Mouse (Mus musculus) kidney, embryonic 16.5 days (tissue): Measurements from ENCODE around the gene Snx29. TPM values are rescaled to one million over a fixed set of nuclear protein-coding genes. Genes with fewer than 3 reads are reported as not detected.

Source experiments
- ATAC-seq: fragments of 200-750 bp; cut with Nextera tagmentation; 2 replicates; pipeline ENCODE4 v1.8.0; 2017; ENCODE audit warnings: moderate TSS enrichment; ENCODE audit not compliant: low FRiP score, low TSS enrichment
- H3K27ac ChIP-seq: fragments of 300-500 bp; sonication (generic); 2 replicates; pipeline ENCODE4 v1.5.1; 2014; ENCODE audit warnings: low read length
- H3K27me3 ChIP-seq: fragments of 300-500 bp; sonication (generic); 2 replicates; pipeline ENCODE4 v1.6.1; 2014; ENCODE audit warnings: low read length, control low read depth, mixed read lengths; ENCODE audit not compliant: insufficient read depth
- H3K36me3 ChIP-seq: fragments of 300-500 bp; sonication (generic); 2 replicates; pipeline ENCODE4 v1.6.1; 2014; ENCODE audit warnings: low read length, control low read depth, mixed read lengths; ENCODE audit not compliant: insufficient read depth
- H3K4me1 ChIP-seq: fragments of 300-500 bp; sonication (generic); 2 replicates; pipeline ENCODE4 v1.6.1; 2014; ENCODE audit warnings: low read length, control low read depth, mixed read lengths; ENCODE audit not compliant: insufficient read depth
- H3K4me2 ChIP-seq: fragments of 300-500 bp; sonication (generic); replicated peaks from 2 replicates; pipeline ENCODE4 v1.6.1; 2014; ENCODE audit warnings: low read depth, low read length
- H3K4me3 ChIP-seq: fragments of 300-500 bp; sonication (generic); 2 replicates; pipeline ENCODE4 v1.5.1; 2014; ENCODE audit warnings: mild to moderate bottlenecking, low read length
- H3K9ac ChIP-seq: fragments of 300-500 bp; sonication (generic); replicated peaks from 2 replicates; pipeline ENCODE4 v1.6.1; 2014; ENCODE audit warnings: low read length
- H3K9me3 ChIP-seq: fragments of 300-500 bp; sonication (generic); 2 replicates; pipeline ENCODE4 v1.6.1; 2016; ENCODE audit warnings: low read length, control low read depth
- WGBS: fragments of 180-500 bp; shearing (Covaris S2); extraction: QIAGEN DNeasy Blood & Tissue Kit; methylation state at CpG from one replicate; pipeline ENCODE4 v1.1.7; 2014; 5-methylcytosine and 5-hydroxymethylcytosine counted together
- polyA plus RNA-seq: library from polyadenylated mRNA; unstranded; fragments of >200 nt; fragmentation: Nextera tagmentation; extraction: Ambion mirVana; gene quantifications from 2 replicates; pipeline ENCODE4 v1.2.1, GENCODE M21; 2015

The Snx29 gene
- polyA plus RNA-seq, 1 experiment from 2014 or later, result 15.7 TPM

DNA sequence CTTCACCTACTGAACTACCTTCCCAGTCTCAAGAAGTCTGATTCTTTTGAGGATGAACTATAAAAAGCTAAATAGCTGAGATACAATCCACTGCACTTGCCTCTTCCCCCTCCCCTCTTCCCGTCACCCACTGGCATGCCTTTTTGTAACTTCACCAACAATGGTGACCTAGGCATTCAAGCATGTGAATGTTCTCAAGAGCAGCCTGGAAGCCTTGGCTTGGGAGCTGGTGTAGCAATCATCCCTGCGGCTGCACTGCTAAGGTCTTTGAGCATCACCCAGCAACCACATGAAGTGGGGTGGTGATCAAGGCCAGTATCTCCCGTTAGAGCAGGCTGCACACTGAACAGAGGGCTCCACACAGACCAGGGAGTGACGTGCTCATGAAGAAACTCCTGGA, 471.9 kb downstream of the Snx29 start:
- Histone ChIP-seq H3K4me3 (no peak overlapping the region), H3K9me3 (0 out of 2 replicates have a peak, but pooled peaks cover 4% of the 10 kb centered on the region), H3K4me1 (no peaks in the 10 kb centered on the region), H3K27me3 (no peaks in the 10 kb centered on the region), H3K9ac (no peak overlapping the region), H3K36me3 (no peaks in the 10 kb centered on the region), H3K4me2 (no peak overlapping the region), H3K27ac (no peak overlapping the region)
- 72% methylated on average over 4 of the region's 4 CpGs for WGBS
- no peak for ATAC-seq

DNA sequence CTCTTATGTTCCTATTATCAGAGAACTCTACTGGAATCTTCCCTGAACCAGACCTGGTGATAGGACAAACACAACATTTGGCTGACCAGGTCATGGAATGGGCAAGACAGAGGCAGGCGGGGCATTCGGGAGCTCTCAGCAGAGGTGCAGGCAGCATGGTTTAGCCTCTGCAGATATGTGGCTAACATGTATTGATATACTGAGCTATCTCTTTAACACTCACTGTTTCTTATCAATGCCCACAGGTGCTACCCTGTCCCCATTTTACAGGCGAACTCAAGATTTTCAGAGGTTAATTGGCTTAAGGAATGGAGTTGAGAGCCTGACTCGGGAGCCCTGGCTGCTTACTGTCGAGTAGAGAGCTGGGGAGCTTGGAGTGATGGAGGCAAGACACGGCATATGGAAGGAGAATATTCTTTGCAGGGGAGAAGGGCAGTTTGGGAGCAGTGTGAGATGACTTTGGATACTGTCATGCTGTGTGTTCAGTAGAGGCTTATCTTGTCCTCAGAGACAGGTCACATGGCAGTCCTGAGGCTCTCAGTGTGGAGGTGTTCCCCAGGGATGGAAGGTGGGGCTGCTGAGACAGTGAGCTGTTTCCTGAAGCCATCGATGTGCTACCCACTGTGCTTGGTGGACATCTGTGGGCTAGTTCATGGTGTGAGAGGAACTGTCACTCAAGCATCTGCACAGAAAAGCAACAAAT, 473.2 kb downstream of the Snx29 start:
- H3K9ac ChIP-seq, result no peak overlapping the region
- no peak for ATAC-seq
- no peaks in the 10 kb centered on the region for H3K36me3 ChIP-seq
- H3K27ac ChIP-seq, result no peak overlapping the region
- WGBS, result 79% methylated on average over 7 of the region's 7 CpGs
- H3K4me3 ChIP-seq, result no peak overlapping the region
- H3K9me3 ChIP-seq, result 0 out of 2 replicates have a peak, but pooled peaks cover 4% of the 10 kb centered on the region
- no peaks in the 10 kb centered on the region for H3K4me1 ChIP-seq
- H3K27me3 ChIP-seq, result no peaks in the 10 kb centered on the region
- H3K4me2 ChIP-seq, result no peak overlapping the region

DNA sequence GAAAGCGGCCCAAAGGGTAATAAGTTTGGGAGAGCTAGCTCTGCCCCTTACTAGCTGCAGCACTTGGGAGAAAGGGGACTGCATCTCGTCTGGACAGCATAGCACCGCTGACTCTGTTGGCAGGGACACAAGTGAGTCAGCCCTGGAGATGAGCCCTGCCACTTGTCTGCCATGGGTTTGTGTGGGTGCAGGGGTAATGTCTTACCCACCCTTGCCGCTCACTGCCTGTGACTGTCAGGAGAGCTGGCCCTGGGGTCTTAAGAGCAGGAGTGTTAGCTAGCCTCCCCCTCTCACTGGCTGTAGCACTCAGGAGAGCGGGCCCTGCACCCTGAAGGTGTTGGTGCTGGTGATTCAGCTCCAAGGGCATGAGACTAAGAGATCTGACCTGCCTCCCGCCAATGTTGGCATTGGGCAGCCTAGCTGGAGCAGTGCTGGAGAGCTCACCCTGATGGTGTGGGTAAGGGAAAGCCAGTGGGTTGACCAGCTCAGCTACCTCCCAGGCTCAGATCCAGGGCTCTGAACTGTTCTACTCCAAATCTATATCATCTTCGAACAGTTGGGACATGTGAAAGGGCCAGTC, 479.3 kb downstream of the Snx29 start:
- WGBS, result 86% methylated on average over 7 of the region's 7 CpGs
- H3K9me3 ChIP-seq, result no peaks in the 10 kb centered on the region
- H3K27me3 ChIP-seq, result no peaks in the 10 kb centered on the region
- no peak overlapping the region for H3K27ac ChIP-seq
- no peak overlapping the region for H3K9ac ChIP-seq
- ATAC-seq, result 0 out of 2 replicates have a peak, but pooled peaks have one; percentile 23
- H3K4me3 ChIP-seq, result no peak overlapping the region
- no peak overlapping the region for H3K4me2 ChIP-seq
- H3K4me1 ChIP-seq, result no peaks in the 10 kb centered on the region
- peaks cover 14% of the 10 kb centered on the region; the same call in 1 of the 2 replicates for H3K36me3 ChIP-seq

Other genes starting within 250 kb of the Snx29 start
- gene Txndc11, start 188.3 kb upstream of the Snx29 start, polyA plus RNA-seq, result 33.4 and 34.8 TPM in 2 replicates
- gene Zc3h7a, start 146.5 kb upstream of the Snx29 start, polyA plus RNA-seq, result 90.9 and 98.1 TPM in 2 replicates
- 179 and 182 TPM in 2 replicates for gene Rsl1d1, start 119.6 kb upstream of the Snx29 start, polyA plus RNA-seq
- 66.6 and 76.6 TPM in 2 replicates for gene Gspt1, start 68.6 kb upstream of the Snx29 start, polyA plus RNA-seq
- not detected in 2 replicates for gene Tnfrsf17, start 9.1 kb upstream of the Snx29 start, polyA plus RNA-seq